Mouse (Mus musculus): ENCODE measurements around the gene Zfp84. TPM values are rescaled to one million over a fixed set of nuclear protein-coding genes. Genes with fewer than 3 reads are reported as not detected.

The Zfp84 gene
- total RNA-seq, 2 experiments from 2014 or later: 20.9 TPM

DNA sequence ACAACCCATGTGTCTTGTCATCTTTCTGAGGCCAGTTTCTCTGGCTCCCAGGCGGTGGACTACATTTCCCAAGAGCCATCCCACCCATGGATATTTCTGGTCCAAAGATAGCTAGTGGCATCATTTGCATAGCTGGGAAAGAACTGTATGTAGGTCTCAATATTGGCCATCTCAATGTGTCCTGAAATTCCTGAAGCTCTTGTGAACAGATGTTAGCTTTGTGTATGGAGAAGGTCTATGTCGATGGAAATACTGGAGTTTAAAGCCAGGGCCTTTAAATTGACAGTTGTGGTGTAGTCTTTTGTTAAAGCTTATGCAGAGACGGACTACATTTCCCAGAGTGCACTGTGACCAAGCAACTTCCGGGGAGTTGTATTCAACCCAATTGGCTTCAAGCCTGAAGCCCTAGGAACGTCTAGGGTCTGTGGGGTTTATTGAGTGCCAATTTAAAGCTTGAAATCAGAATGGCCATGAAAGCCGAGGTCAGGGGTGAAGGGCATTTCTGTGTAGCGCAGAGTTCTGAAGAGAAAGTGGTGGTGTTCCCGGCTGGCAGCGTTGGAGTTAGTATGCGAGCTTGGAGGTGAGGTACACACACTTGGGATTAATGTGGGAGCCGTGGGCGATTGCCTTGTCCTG lies 50.4 kb downstream of the Zfp84 start:
- DNase-seq: peak; percentile 51 to 76

DNA sequence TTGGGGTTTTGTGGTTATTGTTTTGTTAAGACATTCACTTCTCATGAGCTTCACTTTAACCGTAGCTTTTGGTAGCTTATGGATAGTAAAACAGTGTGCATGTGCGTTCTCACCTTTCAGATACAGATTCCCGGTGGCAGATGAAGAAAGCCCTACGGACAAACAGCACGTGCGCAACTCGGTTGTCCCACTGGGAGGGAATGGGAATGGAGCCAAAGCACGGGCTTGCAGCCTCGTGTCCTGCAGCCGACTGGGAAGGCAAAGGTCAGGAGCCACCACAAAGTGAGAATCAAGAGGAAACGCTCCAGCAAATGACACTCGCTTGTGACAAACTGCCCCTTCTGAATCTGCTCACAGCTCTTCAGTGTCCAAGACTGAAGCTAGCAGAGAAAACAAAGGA lies 59.6 kb downstream of the Zfp84 start:
- no peak for DNase-seq

Small RNAs within 50 kb of the gene (microRNA-seq; reads per million reads assigned to microRNA genes)
- gene Mir1964: 3.0 to 3.2 reads per million in 2 experiments

Other genes with a start within 250 kb of the Zfp84 start
- 100 to 1,000 TPM; 242 to 252 TPM for gene Sipa1l3, start 249.9 kb upstream of the Zfp84 start, total RNA-seq (2021)
- gene Catsperg2, start 41.5 kb upstream of the Zfp84 start, total RNA-seq (2021): under 1 TPM; 0.28 to 0.37 TPM
- gene Zfp30, start 15.4 kb downstream of the Zfp84 start, total RNA-seq (2021): 10 to 100 TPM in 1 of 2 experiments, 1 to 10 TPM in 1; 9.9 to 10.4 TPM
- gene Zfp790, start 47.6 kb downstream of the Zfp84 start, total RNA-seq (2021): 10 to 100 TPM; 21.5 to 24.0 TPM
- gene Zfp940, start 85.1 kb downstream of the Zfp84 start, total RNA-seq (2021): 10 to 100 TPM; 18.3 to 25.5 TPM
- 10 to 100 TPM; 17.4 to 18.3 TPM for gene Zfp420, start 91.4 kb downstream of the Zfp84 start, total RNA-seq (2021)
- gene Zfp27, start 138.0 kb downstream of the Zfp84 start, total RNA-seq (2021): 10 to 100 TPM; 19.2 to 20.8 TPM
- gene Zfp383, start 139.7 kb downstream of the Zfp84 start, total RNA-seq (2021): 1 to 10 TPM; 9.1 to 9.8 TPM
- 10 to 100 TPM; 16.3 to 19.6 TPM for gene Zfp74, start 185.5 kb downstream of the Zfp84 start, total RNA-seq (2021)
- 1 to 10 TPM; 4.3 to 5.6 TPM for gene Zfp568, start 215.4 kb downstream of the Zfp84 start, total RNA-seq (2021)

Data from layer of hippocampus, postnatal 36 days (tissue).